Mouse (Mus musculus): Measurements from ENCODE around the gene Brca1.
"Not testable (repeated sequence)": the region's sequence is repeated elsewhere in the genome, so short reads cannot be mapped to it uniquely, and the experiment has no call there.

The Brca1 gene

GRCm38 (mm10) chr11:101526686-101527085 lies 25.1 kb downstream of the Brca1 start:
- DNase-seq, result no peak

GRCm38 (mm10) chr11:101525936-101526595 lies 25.7 kb downstream of the Brca1 start:
- no peak for DNase-seq

- no peak for DNase-seq
Measured at GRCm38 (mm10) chr11:101525056-101525455, 26.7 kb downstream of the Brca1 start.

GRCm38 (mm10) chr11:101524446-101524845 lies 27.3 kb downstream of the Brca1 start:
- DNase-seq, result no peak

- DNase-seq, result no peak
Measured at GRCm38 (mm10) chr11:101519364-101519763, 32.4 kb downstream of the Brca1 start.

GRCm38 (mm10) chr11:101518937-101519336 lies 32.8 kb downstream of the Brca1 start:
- DNase-seq, result no peak

DNA sequence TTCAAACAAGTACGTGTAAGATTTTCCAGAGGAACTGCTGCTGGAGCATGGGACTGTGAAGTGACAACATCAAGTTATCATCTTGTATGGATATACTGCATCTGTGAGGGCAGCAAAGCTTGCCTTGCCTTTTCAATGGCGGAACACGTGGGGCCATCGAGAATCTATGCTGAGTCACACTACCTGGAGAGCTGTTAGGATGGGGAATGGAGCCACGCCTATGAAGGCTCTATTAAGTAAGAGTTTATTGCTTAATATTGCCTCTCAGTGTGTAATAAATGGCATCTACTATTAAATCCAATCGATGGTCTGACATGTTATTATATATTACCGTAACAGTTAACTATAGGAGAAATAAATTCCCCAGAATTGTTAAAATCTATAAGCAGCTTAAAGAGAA lies 44.7 kb downstream of the Brca1 start:
- no peak for DNase-seq

DNA sequence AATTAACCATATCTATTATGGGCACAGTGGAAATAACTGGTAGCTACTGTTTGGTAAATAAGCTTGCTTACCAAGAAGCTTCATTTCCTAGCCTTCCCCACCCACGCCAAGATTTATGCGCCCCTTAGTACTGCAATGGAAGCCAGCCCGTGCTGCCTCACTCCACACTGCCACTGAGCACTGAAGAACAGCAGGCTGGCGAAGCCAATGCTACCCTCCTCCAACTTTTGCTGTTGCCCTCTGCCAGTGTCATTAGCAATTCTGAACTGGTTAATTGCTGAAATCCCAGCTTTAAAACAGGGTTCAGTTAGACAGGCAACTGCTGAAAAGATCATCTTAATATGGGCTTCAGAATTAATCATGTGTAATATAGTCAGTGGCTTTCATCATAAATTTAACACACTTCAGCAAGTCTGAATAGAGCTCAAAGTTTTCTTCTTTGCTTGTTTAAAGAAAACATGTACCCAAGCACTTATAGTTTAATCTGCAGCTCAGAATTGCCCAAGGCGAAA lies 45.4 kb downstream of the Brca1 start:
- no peak for DNase-seq

DNA sequence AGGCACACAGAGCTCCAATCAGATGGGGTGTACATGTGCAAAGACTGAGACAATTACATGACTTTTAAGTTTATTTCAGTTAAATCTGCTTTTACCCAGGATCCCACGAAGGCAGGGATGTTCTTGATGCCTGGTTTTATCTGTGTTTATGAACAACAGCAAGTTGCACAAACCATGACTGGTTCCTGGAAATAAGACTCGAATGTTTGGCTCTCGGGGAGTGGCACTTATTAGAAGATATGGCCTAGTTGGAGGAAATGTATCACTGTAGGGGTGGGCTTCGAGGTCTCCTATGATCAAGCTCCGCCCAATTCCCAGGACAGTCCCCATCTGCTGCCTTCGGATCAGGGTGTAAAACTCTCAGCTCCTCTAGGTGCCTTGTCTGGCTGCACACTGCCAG lies 65.6 kb downstream of the Brca1 start:
- DNase-seq, result no peak

- no peak for DNase-seq
Measured at GRCm38 (mm10) chr11:101485509-101486028, 66.2 kb downstream of the Brca1 start.

GRCm38 (mm10) chr11:101484814-101485213 lies 66.9 kb downstream of the Brca1 start:
- DNase-seq, result no peak

GRCm38 (mm10) chr11:101484245-101484644 lies 67.5 kb downstream of the Brca1 start:
- no peak for DNase-seq

- DNase-seq, result no peak
Measured at GRCm38 (mm10) chr11:101483804-101484203, 68.0 kb downstream of the Brca1 start.

DNA sequence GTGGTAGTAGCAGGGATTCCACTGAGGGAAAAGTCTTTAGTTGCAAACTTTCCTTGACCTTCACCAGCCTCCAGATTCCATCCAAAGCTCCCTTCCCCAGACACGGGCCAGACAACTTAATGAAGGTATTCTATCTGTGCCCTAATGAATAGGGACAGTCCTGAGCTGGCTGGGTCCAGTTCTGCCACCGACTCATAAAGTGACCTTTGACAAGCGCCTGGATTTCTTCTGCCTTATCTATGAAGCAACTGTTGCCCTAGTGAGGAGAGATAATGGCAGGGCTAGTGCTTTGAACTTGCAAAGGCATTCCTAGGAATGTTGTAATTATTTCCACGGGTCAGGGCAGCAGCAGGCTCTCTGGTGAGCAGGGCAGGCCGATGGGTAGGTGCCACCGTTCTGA lies 70.8 kb downstream of the Brca1 start:
- DNase-seq, result no peak

- no peak for DNase-seq
Measured at GRCm38 (mm10) chr11:101479171-101479635, 72.6 kb downstream of the Brca1 start.

DNA sequence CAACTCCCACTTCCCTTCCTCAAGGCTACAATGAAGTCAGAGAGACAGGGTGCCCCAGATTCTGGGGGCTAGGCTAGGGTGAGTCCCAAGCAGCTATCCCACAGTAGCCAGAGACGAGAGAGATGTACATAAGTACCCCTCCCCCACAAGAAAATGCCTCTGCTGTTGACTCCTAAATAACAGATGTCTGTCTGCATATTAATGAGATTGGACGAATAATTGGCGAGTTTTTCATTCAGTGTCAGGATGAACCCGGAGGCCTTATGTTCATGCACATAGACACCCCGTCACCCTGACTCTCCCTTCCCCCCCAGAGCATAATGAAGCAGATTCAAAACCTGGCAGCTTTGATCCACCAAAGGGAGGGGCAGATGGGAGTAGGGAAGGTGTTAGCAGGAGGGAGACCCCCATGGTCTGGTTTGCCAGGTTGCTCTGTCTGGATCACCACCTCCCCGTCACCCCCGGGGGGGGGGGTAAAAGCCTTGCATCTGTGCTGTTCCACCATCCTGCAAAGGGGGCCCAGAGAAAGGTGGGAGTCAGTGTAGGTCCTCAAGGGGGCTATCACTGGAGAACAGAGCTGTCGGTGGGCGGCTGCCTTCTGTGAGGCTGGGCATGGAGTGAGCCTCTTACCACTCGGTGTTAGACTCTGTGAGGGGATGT lies 74.1 kb downstream of the Brca1 start:
- DNase-seq, result no peak

- DNase-seq, result no peak
Measured at GRCm38 (mm10) chr11:101477194-101477551, 74.6 kb downstream of the Brca1 start.

GRCm38 (mm10) chr11:101476361-101476760 lies 75.4 kb downstream of the Brca1 start:
- not testable (repeated sequence) for DNase-seq

GRCm38 (mm10) chr11:101474298-101474697 lies 77.5 kb downstream of the Brca1 start:
- no peak for DNase-seq

DNA sequence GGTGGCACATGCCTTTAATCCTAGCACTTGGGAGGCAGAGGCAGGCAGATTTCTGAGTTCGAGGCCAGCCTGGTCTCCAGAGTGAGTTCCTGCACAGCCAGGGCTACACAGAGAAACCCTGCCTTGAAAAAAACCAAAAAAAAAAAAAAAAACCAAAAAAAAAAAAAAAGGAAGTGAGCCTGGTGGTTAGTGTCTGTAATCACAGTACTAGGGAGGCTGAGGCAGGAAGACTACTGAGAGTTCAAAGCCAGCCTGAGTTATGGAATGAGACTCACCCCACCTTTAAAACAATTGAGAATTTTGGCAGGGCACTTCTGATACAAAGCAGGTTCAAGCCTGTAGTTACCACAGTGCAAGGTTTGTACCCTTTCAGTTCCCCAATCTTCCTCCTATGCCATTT lies 78.1 kb downstream of the Brca1 start:
- DNase-seq, result not testable (repeated sequence)

GRCm38 (mm10) chr11:101472336-101472735 lies 79.4 kb downstream of the Brca1 start:
- peak; percentile 41 for DNase-seq

GRCm38 (mm10) chr11:101471926-101472325 lies 79.8 kb downstream of the Brca1 start:
- no peak for DNase-seq

DNA sequence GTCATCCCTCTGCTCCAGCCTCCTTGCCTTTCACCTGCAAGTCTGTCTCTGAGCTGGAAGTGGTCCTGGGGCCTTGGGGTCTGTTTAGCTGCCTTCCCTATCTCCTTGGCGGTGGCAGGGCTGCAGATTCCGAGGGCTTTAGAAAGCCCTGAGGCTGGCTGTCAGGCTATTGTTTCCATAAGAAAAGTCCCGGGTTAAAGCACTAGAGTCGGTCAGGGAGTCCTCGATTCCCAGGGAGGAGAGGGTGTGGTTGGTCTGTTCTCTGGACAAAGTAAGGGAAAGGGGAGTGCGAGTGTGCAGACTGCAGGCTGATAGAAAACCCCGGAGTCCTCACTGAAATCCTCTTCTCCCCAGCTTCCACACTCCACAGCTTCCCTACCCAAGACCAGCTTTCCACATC lies 81.5 kb downstream of the Brca1 start:
- DNase-seq, result no peak

DNA sequence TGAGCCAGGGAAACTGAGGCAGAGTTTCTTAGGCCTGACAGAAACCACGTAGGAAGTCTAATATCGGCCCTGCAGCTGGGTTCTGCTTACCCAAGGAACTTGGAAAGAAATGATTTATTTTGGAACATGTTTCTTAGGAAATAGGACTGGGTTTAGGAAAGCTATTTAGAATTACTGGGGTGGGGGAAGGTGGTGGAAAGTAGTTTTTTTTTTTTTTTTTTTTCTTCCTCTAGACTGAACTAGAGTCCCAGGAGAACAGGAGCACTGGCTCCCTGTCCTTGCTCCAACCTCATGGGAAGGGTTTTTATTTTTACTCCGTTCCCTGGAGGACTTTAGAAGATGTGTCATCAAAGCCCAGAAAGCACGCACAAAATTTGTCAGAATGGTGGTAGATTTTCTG lies 82.6 kb downstream of the Brca1 start:
- DNase-seq, result no peak
